Mouse (Mus musculus) megakaryocyte, adult 5-6 weeks (primary cell): ENCODE measurements around the gene Slx4ip. TPM values are rescaled to one million over a fixed set of nuclear protein-coding genes. Genes with fewer than 3 reads are reported as not detected.

Source experiments
- total RNA-seq, 2 experiments: library from RNA; stranded (forward) in 1 of 2; stranded (reverse) in 1 of 2; fragments of 153-499, 151-499 nt in 1 of 2; fragments of 221-1000, 200-1000 nt in 1 of 2; gene quantifications; 2 replicates each; pipeline versions ENCODE4 v1.2.3 to v1.2.4; 2015 to 2017

Slx4ip gene
- total RNA-seq, 2 experiments from 2014 or later = 4.3 to 6.1 TPM

Other genes starting within 250 kb of the Slx4ip start
- gene Snap25, start 177.8 kb upstream of the Slx4ip start, total RNA-seq (2015) = not detected in 2 replicates
- gene Snap25, start 177.8 kb upstream of the Slx4ip start, total RNA-seq (2017) = not detected in 2 replicates
- gene AL731706.2, start 5.5 kb upstream of the Slx4ip start, total RNA-seq (2015) = 35.9 and 57.9 TPM in 2 replicates
- not detected in 2 replicates for gene AL731706.2, start 5.5 kb upstream of the Slx4ip start, total RNA-seq (2017)
- gene AL731706.1, start 171 bp downstream of the Slx4ip start, total RNA-seq (2015) = 8.2 and 9.1 TPM in 2 replicates
- gene AL731706.1, start 171 bp downstream of the Slx4ip start, total RNA-seq (2017) = 15.7 and 18.2 TPM in 2 replicates
- gene Mkks, start 171 bp downstream of the Slx4ip start, total RNA-seq (2015) = 22.0 and 25.6 TPM in 2 replicates
- 4.8 and 5.9 TPM in 2 replicates for gene Mkks, start 171 bp downstream of the Slx4ip start, total RNA-seq (2017)
- gene Jag1, start 225.4 kb downstream of the Slx4ip start, total RNA-seq (2015) = 0.57 and 0.94 TPM in 2 replicates
- gene Jag1, start 225.4 kb downstream of the Slx4ip start, total RNA-seq (2017) = 0.61 and 0.81 TPM in 2 replicates